Mouse (Mus musculus) liver, embryonic 14.5 days (tissue): Measurements from ENCODE around the gene Nprl3. TPM values are rescaled to one million over a fixed set of nuclear protein-coding genes. Genes with fewer than 3 reads are reported as not detected.
A peak's percentile ranks its signal among the peaks of the same experiment; 100 is the strongest.

Source experiments
- ATAC-seq: fragments of 200-750 bp; cut with Nextera tagmentation; 2 replicates; pipeline ENCODE4 v1.8.0; 2017; ENCODE audit warnings: moderate number of reproducible peaks, mild to moderate bottlenecking, moderate library complexity; ENCODE audit not compliant: insufficient read depth
- DNase-seq, 3 experiments: peaks; one replicate each; pipeline ENCODE4 v3.0.0-alpha.2; 2012 to 2013; ENCODE audit warnings: low read depth in 3 of 3, low spot score in 3 of 3
- H3K27ac ChIP-seq: fragments of 300-500 bp; sonication (generic); 2 replicates; pipeline ENCODE4 v1.5.1; 2014; ENCODE audit warnings: moderate library complexity, mild to moderate bottlenecking, control low read depth, inconsistent platforms
- H3K27me3 ChIP-seq: fragments of 300-500 bp; sonication (generic); 2 replicates; pipeline ENCODE4 v1.6.1; 2014; ENCODE audit warnings: mild to moderate bottlenecking, low read length, moderate library complexity; ENCODE audit not compliant: control insufficient read depth, insufficient read depth
- H3K36me3 ChIP-seq: fragments of 300-500 bp; sonication (generic); replicated peaks from 2 replicates; pipeline ENCODE4 v1.6.1; 2014; ENCODE audit warnings: low read depth; ENCODE audit not compliant: control insufficient read depth, insufficient read depth
- H3K4me1 ChIP-seq, 2 experiments: fragments of 200-500 bp in 1 of 2; fragments of 300-500 bp in 1 of 2; sonication (generic) in 1 of 2; replicated peaks; 2 replicates each; pipeline ENCODE4 v1.6.1; 2012 to 2014; ENCODE audit warnings: antibody characterized with exemption in 1 of 2, inconsistent platforms in 1 of 2, low read length in 1 of 2; ENCODE audit not compliant: control insufficient read depth in 2 of 2, insufficient read depth in 2 of 2
- H3K4me2 ChIP-seq: fragments of 300-500 bp; sonication (generic); 2 replicates; pipeline ENCODE4 v1.6.1; 2014; ENCODE audit warnings: low read depth, mild to moderate bottlenecking, control low read depth, moderate library complexity
- H3K4me3 ChIP-seq, 2 experiments: fragments of 200-500 bp in 1 of 2; fragments of 300-500 bp in 1 of 2; sonication (generic) in 1 of 2; 2 replicates each; pipeline ENCODE4 v1.5.1; 2012 to 2014; ENCODE audit warnings: low read depth in 2 of 2, low read length in 2 of 2, mild to moderate bottlenecking in 2 of 2, control low read depth in 1 of 2, inconsistent platforms in 1 of 2, moderate library complexity in 1 of 2; ENCODE audit not compliant: insufficient read depth in 1 of 2
- H3K9ac ChIP-seq: fragments of 300-500 bp; sonication (generic); replicated peaks from 2 replicates; pipeline ENCODE4 v1.6.1; 2014; ENCODE audit warnings: mild to moderate bottlenecking, control low read depth, moderate library complexity
- H3K9me3 ChIP-seq: fragments of 300-500 bp; sonication (generic); 2 replicates; pipeline ENCODE4 v1.6.1; 2016; ENCODE audit warnings: low read length, mixed read lengths; ENCODE audit not compliant: control insufficient read depth
- CTCF ChIP-seq: IDR thresholded peaks from 2 replicates; pipeline ENCODE4 v1.5.1; 2016; ENCODE audit warnings: antibody characterized with exemption, low read depth, control low read depth
- EP300 ChIP-seq: IDR thresholded peaks from 2 replicates; pipeline ENCODE4 v1.6.1; 2016; ENCODE audit warnings: antibody characterized with exemption, low read depth
- WGBS: fragments of 180-500 bp; shearing (Covaris S2); extraction: QIAGEN DNeasy Blood & Tissue Kit; methylation state at CpG from one replicate; pipeline ENCODE4 v1.1.7; 2014; ENCODE audit not compliant: insufficient replicate concordance; 5-methylcytosine and 5-hydroxymethylcytosine counted together
- polyA plus RNA-seq, 2 experiments: library from polyadenylated mRNA; depleted of rRNA in 1 of 2; stranded (reverse) in 1 of 2; unstranded in 1 of 2; fragments of >200 nt; fragmentation: Nextera tagmentation in 1 of 2; extraction: Ambion mirVana in 1 of 2; gene quantifications; 2 replicates each; pipeline versions ENCODE4 v1.2.1 to v1.2.3; 2012 to 2014

Gene Nprl3
- polyA plus RNA-seq, 2 experiments, result 16.8 to 36.8 TPM

- DNase-seq, result no peak
- 25% methylated on average over 6 of the region's 6 CpGs for WGBS
- Histone ChIP-seq H3K9ac (peak overlapping the region; percentile 96), H3K27me3 (no peaks in the 10 kb centered on the region), H3K9me3 (no peaks in the 10 kb centered on the region), H3K4me3 (peak overlapping the region; percentile 75 to 83), H3K4me1 (peaks cover 74 to 80% of the 10 kb centered on the region in 2 experiments), H3K4me2 (peak overlapping the region; percentile 83), H3K27ac (peak overlapping the region; percentile 95), H3K36me3 (peaks cover 10% of the 10 kb centered on the region)
- TF ChIP-seq EP300 (no peak), CTCF (no peak)
- no peak for ATAC-seq
Measured at GRCm38 (mm10) chr11:32266776-32267175, 731 bp downstream of the Nprl3 start.

- WGBS, result 82% methylated on average over 6 of the region's 6 CpGs
- DNase-seq (no peak), ATAC-seq (no peak)
- Histone ChIP-seq H3K36me3 (peaks cover 14% of the 10 kb centered on the region), H3K27ac (peak overlapping the region; percentile 98), H3K9ac (peak overlapping the region; percentile 60), H3K4me3 (no peak overlapping the region), H3K9me3 (no peaks in the 10 kb centered on the region), H3K4me2 (peak overlapping the region; percentile 34), H3K27me3 (no peaks in the 10 kb centered on the region), H3K4me1 (peaks cover 70 to 80% of the 10 kb centered on the region in 2 experiments)
- TF ChIP-seq EP300, result no peak
- no peak for TF ChIP-seq CTCF
Measured at GRCm38 (mm10) chr11:32266194-32266593, 1.3 kb downstream of the Nprl3 start.

- Histone ChIP-seq H3K27me3 (no peaks in the 10 kb centered on the region), H3K36me3 (peaks cover 21% of the 10 kb centered on the region), H3K4me2 (peak overlapping the region; percentile 58), H3K27ac (peak overlapping the region; percentile 98), H3K9ac (peak overlapping the region; percentile 76), H3K4me1 (peaks cover 65 to 76% of the 10 kb centered on the region in 2 experiments), H3K4me3 (no peak overlapping the region), H3K9me3 (no peaks in the 10 kb centered on the region)
- DNase-seq (peak; percentile 83 to 86 (median 85)), ATAC-seq (peak; percentile 67)
- TF ChIP-seq CTCF, result no peak
- peak; percentile 95 for TF ChIP-seq EP300
- WGBS, result 38% methylated on average over 3 of the region's 3 CpGs
Measured at GRCm38 (mm10) chr11:32265117-32265738, 2.3 kb downstream of the Nprl3 start.

- no peak for TF ChIP-seq EP300
- TF ChIP-seq CTCF, result no peak
- 78% methylated on average over 10 of the region's 10 CpGs for WGBS
- H3K9ac ChIP-seq, result peak overlapping the region; percentile 76
- no peak overlapping the region for H3K4me2 ChIP-seq
- no peaks in the 10 kb centered on the region for H3K27me3 ChIP-seq
- H3K4me1 ChIP-seq, result peaks cover 55 to 66% of the 10 kb centered on the region in 2 experiments
- H3K9me3 ChIP-seq, result no peaks in the 10 kb centered on the region
- DNase-seq, result no peak
- no peak for ATAC-seq
- peaks cover 23% of the 10 kb centered on the region for H3K36me3 ChIP-seq
- no peak overlapping the region for H3K4me3 ChIP-seq
- H3K27ac ChIP-seq, result peak overlapping the region; percentile 98
Measured at GRCm38 (mm10) chr11:32262674-32263415, 4.7 kb downstream of the Nprl3 start.

- DNase-seq (no peak), ATAC-seq (peak; percentile 14; the same call in 1 of the 2 replicates)
- TF ChIP-seq CTCF (no peak), EP300 (no peak)
- H3K4me2 ChIP-seq, result peak overlapping the region; percentile 54
- H3K9me3 ChIP-seq, result no peaks in the 10 kb centered on the region
- peaks cover 70 to 73% of the 10 kb centered on the region in 2 experiments for H3K4me1 ChIP-seq
- peaks cover 43% of the 10 kb centered on the region for H3K36me3 ChIP-seq
- H3K9ac ChIP-seq, result peak overlapping the region; percentile 92
- H3K27ac ChIP-seq, result peak overlapping the region; percentile 100
- H3K4me3 ChIP-seq, result peak overlapping the region; percentile 11 to 22; a peak in 3 of 4 replicates
- no peaks in the 10 kb centered on the region for H3K27me3 ChIP-seq
- WGBS, result 44% methylated on average over 3 of the region's 3 CpGs
Measured at GRCm38 (mm10) chr11:32256566-32256965, 10.9 kb downstream of the Nprl3 start.
